Mouse (Mus musculus): ENCODE measurements around the gene Bbs9. TPM values are rescaled to one million over a fixed set of nuclear protein-coding genes. Genes with fewer than 3 reads are reported as not detected.

The Bbs9 gene
- total RNA-seq, 2 experiments from 2014 or later = 10.5 to 14.7 TPM

GRCm38 (mm10) chr9:22776246-22776961, 300.9 kb downstream of the Bbs9 start:
- no peak for DNase-seq (ENCODE audit: low spot score)
- intact Hi-C loops (cut with DNase I) = no loop called here

GRCm38 (mm10) chr9:22777425-22777824, 301.9 kb downstream of the Bbs9 start:
- intact Hi-C loops (cut with DNase I) = no loop called here
- DNase-seq (ENCODE audit: low spot score) = no peak

GRCm38 (mm10) chr9:22779631-22780030, 304.1 kb downstream of the Bbs9 start:
- intact Hi-C loops (cut with DNase I) = no loop called here
- DNase-seq (ENCODE audit: low spot score) = no peak

GRCm38 (mm10) chr9:22786006-22786405, 310.5 kb downstream of the Bbs9 start:
- no peak for DNase-seq (ENCODE audit: low spot score)
- intact Hi-C loops (cut with DNase I) = no loop called here

GRCm38 (mm10) chr9:22788423-22788822, 312.9 kb downstream of the Bbs9 start:
- intact Hi-C loops (cut with DNase I) = no loop called here

GRCm38 (mm10) chr9:22788850-22789249, 313.3 kb downstream of the Bbs9 start:
- DNase-seq (ENCODE audit: low spot score) = no peak
- intact Hi-C loops (cut with DNase I) = no loop called here

More at GRCm38 (mm10) chr9:22788423-22788822, 312.9 kb downstream of the Bbs9 start:
- no peak for DNase-seq (ENCODE audit: low spot score)

GRCm38 (mm10) chr9:22789380-22790168, 314.1 kb downstream of the Bbs9 start:
- intact Hi-C loops (cut with DNase I) = loop anchor here (10.0 kb wide), 1 partner anchor 75 kb away; no protein-coding TSS in a partner anchor

GRCm38 (mm10) chr9:22791208-22791607, 315.7 kb downstream of the Bbs9 start:
- intact Hi-C loops (cut with DNase I) = loop anchor here (10.0 kb wide), 1 partner anchor 76 kb away; no protein-coding TSS in a partner anchor
- DNase-seq (ENCODE audit: low spot score) = no peak

More at GRCm38 (mm10) chr9:22789380-22790168, 314.1 kb downstream of the Bbs9 start:
- DNase-seq (ENCODE audit: low spot score) = no peak

GRCm38 (mm10) chr9:22791750-22792149, 316.2 kb downstream of the Bbs9 start:
- no peak for DNase-seq (ENCODE audit: low spot score)
- intact Hi-C loops (cut with DNase I) = loop anchor here (10.0 kb wide), 1 partner anchor 77 kb away; no protein-coding TSS in a partner anchor

- intact Hi-C loops (cut with DNase I) = loop anchor here (10.0 kb wide), 1 partner anchor 79 kb away; no protein-coding TSS in a partner anchor
These were observed 318.2 kb downstream of the Bbs9 start for GRCm38 (mm10) chr9:22793698-22794097.

GRCm38 (mm10) chr9:22800675-22801074, 325.2 kb downstream of the Bbs9 start:
- intact Hi-C loops (cut with DNase I) = no loop called here
- DNase-seq (ENCODE audit: low spot score) = peak; percentile 24

More at GRCm38 (mm10) chr9:22793698-22794097, 318.2 kb downstream of the Bbs9 start:
- DNase-seq (ENCODE audit: low spot score) = no peak

- no peak for DNase-seq (ENCODE audit: low spot score)
- intact Hi-C loops (cut with DNase I) = no loop called here
These were observed 330.5 kb downstream of the Bbs9 start for GRCm38 (mm10) chr9:22805981-22806380.

GRCm38 (mm10) chr9:22806494-22806893, 331.0 kb downstream of the Bbs9 start:
- intact Hi-C loops (cut with DNase I) = no loop called here
- no peak for DNase-seq (ENCODE audit: low spot score)

- intact Hi-C loops (cut with DNase I) = no loop called here
- DNase-seq (ENCODE audit: low spot score) = no peak
These were observed 332.2 kb downstream of the Bbs9 start for GRCm38 (mm10) chr9:22807693-22808092.

- intact Hi-C loops (cut with DNase I) = no loop called here
- no peak for DNase-seq (ENCODE audit: low spot score)
These were observed 334.2 kb downstream of the Bbs9 start for GRCm38 (mm10) chr9:22809621-22810126.

- no peak for DNase-seq (ENCODE audit: low spot score)
- intact Hi-C loops (cut with DNase I) = no loop called here
These were observed 334.9 kb downstream of the Bbs9 start for GRCm38 (mm10) chr9:22810454-22810853.

GRCm38 (mm10) chr9:22811931-22812330, 336.4 kb downstream of the Bbs9 start:
- intact Hi-C loops (cut with DNase I) = no loop called here
- DNase-seq (ENCODE audit: low spot score) = no peak

- intact Hi-C loops (cut with DNase I) = no loop called here
- DNase-seq (ENCODE audit: low spot score) = no peak
These were observed 339.0 kb downstream of the Bbs9 start for GRCm38 (mm10) chr9:22814407-22815092.

GRCm38 (mm10) chr9:22815093-22815458, 339.6 kb downstream of the Bbs9 start:
- DNase-seq (ENCODE audit: low spot score) = no peak
- intact Hi-C loops (cut with DNase I) = no loop called here

GRCm38 (mm10) chr9:22819539-22819938, 344.0 kb downstream of the Bbs9 start:
- intact Hi-C loops (cut with DNase I) = no loop called here
- no peak for DNase-seq (ENCODE audit: low spot score)

All from heart, postnatal 25 days (tissue).